Mouse (Mus musculus) erythroblast, embryonic 14.5 days (primary cell): ENCODE measurements at regions not wholly inside any gene's neighbourhood (a gene's known extent, or its start where the extent isn't known, plus 50 kb on each side); places are given as distances from the start of the nearest gene placed in this dataset.

Experiments used
- H3K27me3 ChIP-seq: 2 replicates; pipeline ENCODE4 v1.6.1; 2012; ENCODE audit warnings: inconsistent platforms; ENCODE audit not compliant: control insufficient read depth
- H3K36me3 ChIP-seq: 2 replicates; pipeline ENCODE4 v1.6.1; 2012; ENCODE audit warnings: mild to moderate bottlenecking, inconsistent platforms; ENCODE audit not compliant: control insufficient read depth
- H3K4me1 ChIP-seq: 2 replicates; pipeline ENCODE4 v1.6.1; 2012; ENCODE audit warnings: inconsistent platforms; ENCODE audit not compliant: control insufficient read depth
- H3K4me3 ChIP-seq: replicated peaks from 2 replicates; pipeline ENCODE3; 2012; ENCODE audit warnings: moderate library complexity, mild to moderate bottlenecking, inconsistent platforms
- H3K9me3 ChIP-seq: 2 replicates; pipeline ENCODE4 v1.6.1; 2012; ENCODE audit warnings: low read length, inconsistent platforms, mixed read lengths; ENCODE audit not compliant: control insufficient read depth
- GATA1 ChIP-seq: IDR thresholded peaks from 2 replicates; pipeline ENCODE4 v1.6.1; 2012; ENCODE audit warnings: low read length, inconsistent platforms, mixed read lengths
- TAL1 ChIP-seq: IDR thresholded peaks from 3 replicates; pipeline ENCODE4 v1.6.1; 2012; ENCODE audit warnings: low read length, inconsistent platforms, mixed read lengths

DNA sequence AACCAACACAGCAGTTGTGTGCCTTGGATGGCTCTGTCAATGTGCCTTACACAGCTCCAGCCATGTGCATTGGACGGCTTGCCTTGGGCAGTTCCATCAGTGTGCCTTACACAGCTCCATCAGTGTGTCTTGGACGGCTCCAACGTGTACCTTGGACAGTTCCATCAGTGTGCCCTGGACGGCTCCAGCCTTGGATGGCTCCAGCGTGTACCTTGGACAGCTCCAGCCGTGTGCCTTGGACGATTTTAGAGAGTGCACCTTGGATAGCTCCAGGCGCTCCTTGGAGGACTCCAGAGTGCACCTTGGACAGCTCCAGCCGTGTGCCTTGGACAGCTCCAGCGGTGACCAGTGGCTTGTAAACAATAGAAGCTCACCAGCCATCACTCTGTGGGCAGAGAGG is 321.7 kb upstream of the Kcnab2 start:
- H3K36me3 ChIP-seq = no peaks in the 10 kb centered on the region
- peaks cover 91% of the 10 kb centered on the region for H3K9me3 ChIP-seq
- H3K27me3 ChIP-seq = no peaks in the 10 kb centered on the region
- TF ChIP-seq GATA1 = no peak
- no peak for TF ChIP-seq TAL1
- no peaks in the 10 kb centered on the region for H3K4me1 ChIP-seq
- H3K4me3 ChIP-seq = no peak overlapping the region

GRCm38 (mm10) chr4:152788431-152788830 is 310.8 kb upstream of the Kcnab2 start:
- peaks cover 73% of the 10 kb centered on the region for H3K9me3 ChIP-seq
- TF ChIP-seq GATA1 (no peak), TAL1 (no peak)
- H3K27me3 ChIP-seq = no peaks in the 10 kb centered on the region
- H3K4me3 ChIP-seq = no peak overlapping the region
- H3K36me3 ChIP-seq = no peaks in the 10 kb centered on the region
- no peaks in the 10 kb centered on the region for H3K4me1 ChIP-seq

DNA sequence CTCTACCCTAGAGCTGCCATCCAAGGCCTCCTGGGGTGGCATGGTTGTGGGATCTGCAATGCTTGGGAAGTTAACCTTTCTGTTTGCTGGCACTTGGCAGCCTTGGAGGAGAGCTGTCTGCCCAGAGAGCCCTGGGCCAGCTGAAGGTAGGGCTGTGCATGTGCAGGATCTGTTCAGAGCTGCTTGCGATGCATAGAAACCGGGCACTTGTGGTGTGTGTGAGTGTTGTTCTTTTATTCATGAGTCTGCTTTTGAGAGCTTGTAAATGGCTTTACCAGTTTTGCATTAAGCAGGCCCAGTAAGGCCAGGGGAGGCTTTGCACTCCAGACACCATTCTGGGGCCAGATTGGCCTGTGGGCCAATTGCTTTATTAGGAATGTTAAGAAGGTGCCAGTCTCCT is 307.3 kb upstream of the Kcnab2 start:
- no peaks in the 10 kb centered on the region for H3K4me1 ChIP-seq
- H3K4me3 ChIP-seq = no peak overlapping the region
- TF ChIP-seq TAL1 (no peak), GATA1 (no peak)
- no peaks in the 10 kb centered on the region for H3K27me3 ChIP-seq
- H3K9me3 ChIP-seq = peaks cover 58% of the 10 kb centered on the region
- H3K36me3 ChIP-seq = no peaks in the 10 kb centered on the region

- H3K4me3 ChIP-seq = no peak overlapping the region
Measured at GRCm38 (mm10) chr4:152779526-152779925, 301.9 kb upstream of the Kcnab2 start.

GRCm38 (mm10) chr4:152775801-152776200 is 298.1 kb upstream of the Kcnab2 start:
- no peak for TF ChIP-seq TAL1
- Histone ChIP-seq H3K4me1 (no peaks in the 10 kb centered on the region), H3K27me3 (no peaks in the 10 kb centered on the region), H3K4me3 (no peak overlapping the region), H3K9me3 (peaks cover 79% of the 10 kb centered on the region), H3K36me3 (no peaks in the 10 kb centered on the region)

More at GRCm38 (mm10) chr4:152779526-152779925, 301.9 kb upstream of the Kcnab2 start:
- peaks cover 65% of the 10 kb centered on the region for H3K9me3 ChIP-seq
- no peaks in the 10 kb centered on the region for H3K27me3 ChIP-seq
- H3K4me1 ChIP-seq = no peaks in the 10 kb centered on the region
- TF ChIP-seq TAL1 (no peak), GATA1 (no peak)
- no peaks in the 10 kb centered on the region for H3K36me3 ChIP-seq

- TF ChIP-seq GATA1 (no peak), TAL1 (no peak)
- no peaks in the 10 kb centered on the region for H3K36me3 ChIP-seq
- no peaks in the 10 kb centered on the region for H3K4me1 ChIP-seq
- peaks cover 80% of the 10 kb centered on the region for H3K9me3 ChIP-seq
- H3K4me3 ChIP-seq = no peak overlapping the region
- no peaks in the 10 kb centered on the region for H3K27me3 ChIP-seq
Measured at GRCm38 (mm10) chr4:152771386-152771785, 293.7 kb upstream of the Kcnab2 start.

- Histone ChIP-seq H3K36me3 (no peaks in the 10 kb centered on the region), H3K4me1 (no peaks in the 10 kb centered on the region), H3K9me3 (peaks cover 74% of the 10 kb centered on the region), H3K27me3 (no peaks in the 10 kb centered on the region), H3K4me3 (no peak overlapping the region)
- no peak for TF ChIP-seq GATA1
- no peak for TF ChIP-seq TAL1
Measured at GRCm38 (mm10) chr4:152767372-152767771, 289.7 kb upstream of the Kcnab2 start.

DNA sequence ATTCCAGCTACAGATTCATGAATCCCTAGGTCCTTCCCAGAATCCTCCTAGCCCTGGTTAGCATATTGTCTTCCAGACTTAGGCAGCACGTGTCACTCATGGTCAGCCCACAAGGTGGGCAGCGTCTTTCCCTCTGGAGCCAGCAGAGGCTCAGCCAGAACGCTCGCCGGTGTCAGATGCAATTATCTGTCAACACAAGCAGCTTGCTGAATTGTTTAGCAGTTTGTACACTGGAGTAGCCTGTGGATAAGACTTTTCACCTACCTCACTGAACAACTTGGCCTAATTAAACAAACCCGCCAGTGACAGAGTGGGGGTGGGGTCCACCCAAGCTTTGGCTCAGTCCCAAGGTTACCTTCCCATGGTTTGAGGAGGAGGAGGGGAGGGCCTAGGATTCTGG is 285.4 kb upstream of the Kcnab2 start:
- TF ChIP-seq GATA1 = no peak
- TF ChIP-seq TAL1 = no peak
- Histone ChIP-seq H3K36me3 (no peaks in the 10 kb centered on the region), H3K27me3 (no peaks in the 10 kb centered on the region), H3K4me3 (no peak overlapping the region), H3K4me1 (no peaks in the 10 kb centered on the region), H3K9me3 (peaks cover 73% of the 10 kb centered on the region)

DNA sequence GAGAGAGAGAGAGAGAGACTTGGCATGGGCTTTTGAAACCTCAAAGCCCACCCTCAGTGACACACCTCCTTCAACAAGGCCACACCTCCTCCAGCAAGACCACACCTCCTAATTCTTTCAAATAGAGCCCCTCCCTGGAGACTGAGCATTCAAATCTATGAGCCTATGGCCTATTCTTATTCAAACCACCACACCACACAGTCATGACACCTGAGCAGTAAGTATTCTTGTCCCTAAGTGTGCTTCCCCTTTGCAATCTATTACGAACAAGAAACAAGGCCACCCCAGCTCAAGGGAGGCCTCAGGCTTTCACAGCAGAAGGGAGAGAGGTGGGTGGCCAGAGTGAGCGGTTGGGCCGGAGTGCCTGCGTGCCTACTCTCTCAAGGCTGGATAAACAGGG is 284.9 kb upstream of the Kcnab2 start:
- peaks cover 72% of the 10 kb centered on the region for H3K9me3 ChIP-seq
- TF ChIP-seq TAL1 (no peak), GATA1 (no peak)

GRCm38 (mm10) chr4:152757191-152757590 is 279.5 kb upstream of the Kcnab2 start:
- Histone ChIP-seq H3K27me3 (no peaks in the 10 kb centered on the region), H3K4me3 (no peak overlapping the region), H3K4me1 (no peaks in the 10 kb centered on the region), H3K36me3 (no peaks in the 10 kb centered on the region), H3K9me3 (peaks cover 81% of the 10 kb centered on the region)
- no peak for TF ChIP-seq GATA1
- no peak for TF ChIP-seq TAL1

More for the DNA sequence above, 284.9 kb upstream of the Kcnab2 start:
- H3K4me3 ChIP-seq = no peak overlapping the region
- no peaks in the 10 kb centered on the region for H3K4me1 ChIP-seq
- no peaks in the 10 kb centered on the region for H3K36me3 ChIP-seq
- H3K27me3 ChIP-seq = no peaks in the 10 kb centered on the region
